Mouse (Mus musculus) stomach, embryonic 14.5 days (tissue): ENCODE measurements around the gene Wipf1. TPM values are rescaled to one million over a fixed set of nuclear protein-coding genes. Genes with fewer than 3 reads are reported as not detected.

Experiments
- ATAC-seq: fragments of 200-750 bp; cut with Nextera tagmentation; 2 replicates; pipeline ENCODE4 v1.8.0; 2017; ENCODE audit warnings: low read depth, moderate TSS enrichment; ENCODE audit not compliant: insufficient number of reproducible peaks, insufficient read depth, low FRiP score
- H3K27ac ChIP-seq: fragments of 300-500 bp; sonication (generic); 2 replicates; pipeline ENCODE4 v1.5.1; 2014; ENCODE audit warnings: mild to moderate bottlenecking, low read length, moderate library complexity, mixed read lengths
- H3K27me3 ChIP-seq: fragments of 300-500 bp; sonication (generic); 2 replicates; pipeline ENCODE4 v1.6.1; 2014; ENCODE audit warnings: low read length, control low read depth, mixed read lengths; ENCODE audit not compliant: control insufficient read depth, insufficient read depth
- H3K36me3 ChIP-seq: fragments of 300-500 bp; sonication (generic); 2 replicates; pipeline ENCODE4 v1.6.1; 2014; ENCODE audit warnings: mild to moderate bottlenecking, control low read depth, low read length, moderate library complexity, mixed read lengths; ENCODE audit not compliant: control insufficient read depth, insufficient read depth
- H3K4me1 ChIP-seq: fragments of 300-500 bp; sonication (generic); 2 replicates; pipeline ENCODE4 v1.6.1; 2014; ENCODE audit warnings: low read length, control low read depth, mixed read lengths; ENCODE audit not compliant: control insufficient read depth, insufficient read depth
- H3K4me2 ChIP-seq: fragments of 300-500 bp; sonication (generic); replicated peaks from 2 replicates; pipeline ENCODE4 v1.6.1; 2014; ENCODE audit warnings: low read depth, low read length, control low read depth
- H3K4me3 ChIP-seq: fragments of 300-500 bp; sonication (generic); 2 replicates; pipeline ENCODE4 v1.5.1; 2014; ENCODE audit warnings: low read depth, low read length, control low read depth
- H3K9ac ChIP-seq: fragments of 300-500 bp; sonication (generic); replicated peaks from 2 replicates; pipeline ENCODE4 v1.6.1; 2014; ENCODE audit warnings: low read depth, mild to moderate bottlenecking, control low read depth, low read length, moderate library complexity, mixed read lengths
- H3K9me3 ChIP-seq: fragments of 300-500 bp; sonication (generic); 2 replicates; pipeline ENCODE4 v1.6.1; 2016; ENCODE audit warnings: low read depth, low read length, control low read depth; ENCODE audit not compliant: control insufficient read depth
- WGBS: fragments of 180-500 bp; shearing (Covaris S2); extraction: QIAGEN DNeasy Blood & Tissue Kit; methylation state at CpG from one replicate; pipeline ENCODE4 v1.1.7; 2014; 5-methylcytosine and 5-hydroxymethylcytosine counted together
- polyA plus RNA-seq: library from polyadenylated mRNA; unstranded; fragments of >200 nt; fragmentation: Nextera tagmentation; extraction: Ambion mirVana; gene quantifications from 2 replicates; pipeline ENCODE4 v1.2.1, GENCODE M21; 2014

Gene Wipf1
- polyA plus RNA-seq, 1 experiment from 2014 or later = 12.0 TPM

DNA sequence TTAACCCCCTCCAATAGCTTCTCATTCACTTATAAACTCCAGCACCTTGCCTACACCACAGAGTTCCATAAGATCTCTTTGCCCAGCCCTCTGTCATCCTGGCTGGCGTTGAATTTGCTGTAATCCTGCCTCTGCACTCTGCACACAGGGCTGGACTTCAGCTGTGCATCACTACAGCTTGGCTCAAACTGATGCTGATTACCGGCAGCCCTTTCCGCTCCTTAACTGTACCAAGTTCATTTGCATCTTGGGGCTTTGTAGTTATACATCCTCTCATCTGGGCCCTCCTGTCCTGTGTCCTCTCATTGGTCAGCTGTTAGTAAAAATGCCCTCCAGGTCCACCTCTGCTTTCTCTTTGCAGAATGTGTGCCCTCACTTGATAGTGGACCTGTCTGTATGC, 73.4 kb downstream of the Wipf1 start:
- Histone ChIP-seq H3K9ac (no peak overlapping the region), H3K4me2 (no peak overlapping the region), H3K4me1 (no peaks in the 10 kb centered on the region), H3K27ac (no peak overlapping the region), H3K27me3 (no peaks in the 10 kb centered on the region), H3K36me3 (no peaks in the 10 kb centered on the region; the same call in 1 of the 2 replicates), H3K4me3 (no peak overlapping the region), H3K9me3 (no peaks in the 10 kb centered on the region)
- ATAC-seq = no peak
- 85% methylated on average over 3 of the region's 3 CpGs for WGBS

- Histone ChIP-seq H3K4me1 (no peaks in the 10 kb centered on the region), H3K9me3 (no peaks in the 10 kb centered on the region), H3K36me3 (no peaks in the 10 kb centered on the region; the same call in 1 of the 2 replicates), H3K27ac (no peak overlapping the region), H3K4me3 (no peak overlapping the region), H3K9ac (no peak overlapping the region), H3K4me2 (no peak overlapping the region), H3K27me3 (no peaks in the 10 kb centered on the region)
- WGBS = 83% methylated on average over 4 of the region's 4 CpGs
- no peak for ATAC-seq
Observed at GRCm38 (mm10) chr2:73455541-73455940, 74.0 kb downstream of the Wipf1 start.

DNA sequence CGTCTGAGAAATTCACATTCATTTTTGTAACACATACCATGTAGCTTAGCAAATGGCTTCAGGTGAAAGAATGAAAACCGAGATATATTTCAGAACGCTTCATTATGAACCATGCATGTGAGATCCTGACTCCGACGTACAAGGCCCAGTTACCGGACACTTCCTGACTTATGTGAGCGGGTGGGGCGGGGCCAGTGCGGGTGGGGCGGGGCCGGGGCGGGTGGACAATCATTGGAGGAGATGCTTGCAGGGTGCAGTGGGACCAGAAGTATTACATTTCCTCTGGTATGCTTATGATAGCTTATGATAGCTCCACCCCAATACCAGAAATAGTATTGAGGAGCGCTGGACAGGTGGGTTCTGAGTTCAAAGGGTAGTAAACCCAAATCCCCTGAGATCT, 74.9 kb downstream of the Wipf1 start:
- no peak overlapping the region for H3K4me2 ChIP-seq
- WGBS = 87% methylated on average over 13 of the region's 13 CpGs
- no peak overlapping the region for H3K4me3 ChIP-seq
- H3K27ac ChIP-seq = no peak overlapping the region
- no peaks in the 10 kb centered on the region for H3K9me3 ChIP-seq
- no peaks in the 10 kb centered on the region for H3K36me3 ChIP-seq
- no peaks in the 10 kb centered on the region for H3K27me3 ChIP-seq
- no peak for ATAC-seq
- H3K4me1 ChIP-seq = no peaks in the 10 kb centered on the region
- no peak overlapping the region for H3K9ac ChIP-seq

DNA sequence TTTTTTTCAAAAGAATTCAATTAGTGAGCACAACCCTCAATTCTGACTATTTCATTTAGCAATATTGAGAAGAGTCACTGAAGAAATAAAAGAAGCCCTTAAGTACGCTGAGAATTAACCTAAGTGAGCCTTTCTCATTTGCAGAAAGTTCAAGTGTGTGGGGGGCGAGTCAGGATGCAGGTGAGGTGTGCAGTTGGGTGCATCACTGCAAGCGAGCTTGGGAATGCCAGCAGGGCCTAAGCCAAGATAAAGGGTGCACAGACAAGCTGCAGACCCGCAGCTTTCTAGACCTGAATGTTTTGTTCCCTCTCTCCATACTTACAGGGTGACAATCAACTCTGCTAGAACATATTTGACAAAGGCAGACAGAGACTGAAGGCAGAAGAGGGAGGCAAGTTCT, 75.3 kb downstream of the Wipf1 start:
- Histone ChIP-seq H3K9ac (no peak overlapping the region), H3K27ac (no peak overlapping the region), H3K4me1 (peaks cover 3% of the 10 kb centered on the region; the same call in 1 of the 2 replicates), H3K27me3 (no peaks in the 10 kb centered on the region), H3K9me3 (no peaks in the 10 kb centered on the region), H3K36me3 (no peaks in the 10 kb centered on the region), H3K4me3 (no peak overlapping the region), H3K4me2 (no peak overlapping the region)
- WGBS = 79% methylated on average over 4 of the region's 4 CpGs
- no peak for ATAC-seq

- no peak for ATAC-seq
- H3K9ac ChIP-seq = no peak overlapping the region
- H3K9me3 ChIP-seq = no peaks in the 10 kb centered on the region
- peaks cover 3% of the 10 kb centered on the region; the same call in 1 of the 2 replicates for H3K4me1 ChIP-seq
- H3K27me3 ChIP-seq = no peaks in the 10 kb centered on the region
- WGBS = 61% methylated on average over 4 of the region's 4 CpGs
- H3K27ac ChIP-seq = no peak overlapping the region
- H3K36me3 ChIP-seq = no peaks in the 10 kb centered on the region
- no peak overlapping the region for H3K4me2 ChIP-seq
- no peak overlapping the region for H3K4me3 ChIP-seq
Observed at GRCm38 (mm10) chr2:73453717-73454116, 75.8 kb downstream of the Wipf1 start.

GRCm38 (mm10) chr2:73453085-73453484, 76.4 kb downstream of the Wipf1 start:
- Histone ChIP-seq H3K27me3 (no peaks in the 10 kb centered on the region), H3K27ac (no peak overlapping the region), H3K9ac (no peak overlapping the region), H3K4me3 (no peak overlapping the region), H3K36me3 (no peaks in the 10 kb centered on the region), H3K9me3 (no peaks in the 10 kb centered on the region), H3K4me1 (peaks cover 3% of the 10 kb centered on the region; the same call in 1 of the 2 replicates), H3K4me2 (no peak overlapping the region)
- ATAC-seq = no peak
- WGBS = 54% methylated on average over 5 of the region's 5 CpGs

DNA sequence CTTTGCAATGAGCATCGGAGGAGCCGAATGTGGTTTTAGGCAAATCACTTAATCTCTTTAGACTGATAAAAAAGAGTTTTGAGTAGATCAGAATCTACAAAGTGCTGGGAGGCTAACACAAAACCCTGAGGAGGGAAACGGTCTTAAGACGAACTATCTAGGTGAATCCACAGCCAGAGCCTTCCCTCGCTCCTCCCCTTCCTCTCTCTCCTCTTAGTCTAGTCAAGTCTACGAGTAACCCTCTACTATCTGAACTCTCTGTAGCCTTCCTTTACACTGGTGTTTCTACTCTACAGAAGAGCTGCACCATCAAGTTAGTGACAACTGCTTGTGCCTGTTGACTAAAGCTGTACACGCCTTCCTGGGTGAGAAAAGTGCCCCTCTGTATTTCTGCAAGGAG, 77.0 kb downstream of the Wipf1 start:
- Histone ChIP-seq H3K27ac (no peak overlapping the region), H3K4me1 (peaks cover 3% of the 10 kb centered on the region; the same call in 1 of the 2 replicates), H3K27me3 (no peaks in the 10 kb centered on the region), H3K4me2 (no peak overlapping the region), H3K4me3 (no peak overlapping the region), H3K9me3 (no peaks in the 10 kb centered on the region), H3K36me3 (no peaks in the 10 kb centered on the region), H3K9ac (no peak overlapping the region)
- WGBS = 76% methylated on average over 7 of the region's 7 CpGs
- ATAC-seq = no peak

DNA sequence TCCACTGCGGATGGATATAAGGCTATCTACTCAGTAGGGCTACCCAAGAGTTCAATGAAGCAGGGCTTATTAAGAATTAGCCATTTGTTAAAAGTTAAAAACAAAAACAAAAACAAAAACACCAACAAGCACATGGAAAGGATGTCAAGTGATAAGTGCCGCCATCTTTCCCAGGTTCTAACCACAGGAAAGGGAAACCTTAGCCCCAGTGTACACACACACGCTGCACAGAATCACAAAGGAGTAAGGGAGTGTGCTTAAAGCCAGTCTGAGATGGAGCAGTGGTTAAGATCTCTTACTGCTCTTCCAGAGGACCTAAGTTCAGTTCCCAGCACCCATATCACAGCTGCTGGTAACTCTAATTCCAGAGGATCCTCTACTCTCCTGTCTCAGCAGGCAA, 78.0 kb downstream of the Wipf1 start:
- Histone ChIP-seq H3K27me3 (no peaks in the 10 kb centered on the region), H3K4me2 (no peak overlapping the region), H3K36me3 (no peaks in the 10 kb centered on the region), H3K4me3 (no peak overlapping the region), H3K4me1 (peaks cover 3% of the 10 kb centered on the region; the same call in 1 of the 2 replicates), H3K9me3 (no peaks in the 10 kb centered on the region), H3K27ac (no peak overlapping the region), H3K9ac (no peak overlapping the region)
- WGBS = 97% methylated on average over 3 of the region's 3 CpGs
- ATAC-seq = no peak

DNA sequence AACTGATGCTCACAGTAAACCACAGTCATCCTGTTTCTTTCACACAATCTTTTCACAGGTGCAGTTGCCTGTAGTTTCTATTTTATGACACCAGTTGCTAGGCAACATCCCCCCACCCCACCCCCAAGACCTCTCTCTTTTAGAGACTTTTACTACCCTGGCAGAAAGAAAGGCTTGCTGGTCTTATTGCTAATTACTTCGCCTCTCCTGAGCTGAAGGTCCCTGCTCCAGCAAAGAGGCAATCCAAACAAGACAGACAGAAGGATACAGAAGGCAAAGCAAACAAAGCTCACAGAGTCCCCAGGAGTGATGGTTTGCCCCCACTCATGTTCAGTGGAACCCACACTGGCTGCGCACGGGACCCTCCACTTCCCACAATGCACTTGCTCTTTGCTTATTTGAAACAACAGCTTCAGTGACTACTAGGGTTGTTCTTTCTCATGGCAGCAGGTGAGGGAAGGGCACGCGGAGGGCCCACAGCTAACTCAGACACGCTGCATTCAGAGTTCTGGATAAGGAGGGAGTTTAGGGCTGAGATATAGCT, 79.3 kb downstream of the Wipf1 start:
- ATAC-seq = no peak
- no peak overlapping the region for H3K4me2 ChIP-seq
- 54% methylated on average over 6 of the region's 6 CpGs for WGBS
- H3K36me3 ChIP-seq = no peaks in the 10 kb centered on the region
- no peak overlapping the region for H3K4me3 ChIP-seq
- peaks cover 3% of the 10 kb centered on the region; the same call in 1 of the 2 replicates for H3K4me1 ChIP-seq
- no peaks in the 10 kb centered on the region for H3K9me3 ChIP-seq
- H3K27me3 ChIP-seq = no peaks in the 10 kb centered on the region
- no peak overlapping the region for H3K27ac ChIP-seq
- no peak overlapping the region for H3K9ac ChIP-seq
